Mouse (Mus musculus) retina, adult 2 months (tissue): ENCODE results near the gene Apoa2.

Source experiments
- DNase-seq: peaks from one replicate; pipeline ENCODE4 v3.0.0-alpha.2; 2012; ENCODE audit warnings: low read depth, low spot score

Apoa2 gene

GRCm38 (mm10) chr1:171224857-171225256 lies at the start of gene Apoa2:
Apoa2 (plus strand) TSS chr1:171225054.
- no peak for DNase-seq

- no peak for DNase-seq
These were observed 45.2 kb upstream of the Apoa2 start for GRCm38 (mm10) chr1:171179487-171180171.

GRCm38 (mm10) chr1:171183025-171183424 lies 41.8 kb upstream of the Apoa2 start:
- DNase-seq, result no peak

- DNase-seq, result no peak
These were observed 41.2 kb upstream of the Apoa2 start for GRCm38 (mm10) chr1:171183620-171184019.

GRCm38 (mm10) chr1:171184314-171184713 lies 40.5 kb upstream of the Apoa2 start:
- no peak for DNase-seq

GRCm38 (mm10) chr1:171185655-171186054 lies 39.2 kb upstream of the Apoa2 start:
- DNase-seq, result no peak

- no peak for DNase-seq
These were observed 36.8 kb upstream of the Apoa2 start for GRCm38 (mm10) chr1:171187851-171188700.

GRCm38 (mm10) chr1:171189046-171189445 lies 35.8 kb upstream of the Apoa2 start:
- no peak for DNase-seq

- DNase-seq, result no peak
These were observed 35.3 kb upstream of the Apoa2 start for GRCm38 (mm10) chr1:171189476-171190114.

GRCm38 (mm10) chr1:171190832-171191231 lies 34.0 kb upstream of the Apoa2 start:
- DNase-seq, result no peak

GRCm38 (mm10) chr1:171192283-171192682 lies 32.6 kb upstream of the Apoa2 start:
- DNase-seq, result no peak

GRCm38 (mm10) chr1:171193093-171193840 lies 31.6 kb upstream of the Apoa2 start:
- DNase-seq, result no peak

GRCm38 (mm10) chr1:171193911-171194830 lies 30.7 kb upstream of the Apoa2 start:
- no peak for DNase-seq

GRCm38 (mm10) chr1:171195046-171195822 lies 29.6 kb upstream of the Apoa2 start:
- peak; percentile 30 for DNase-seq

- DNase-seq, result peak; percentile 49
These were observed 28.9 kb upstream of the Apoa2 start, which contains the start of gene Pcp4l1 for GRCm38 (mm10) chr1:171195887-171196397. Pcp4l1 (minus strand) TSS chr1:171196268.

GRCm38 (mm10) chr1:171199532-171199931 lies 25.3 kb upstream of the Apoa2 start:
- DNase-seq, result no peak

- DNase-seq, result no peak
These were observed 24.1 kb upstream of the Apoa2 start for GRCm38 (mm10) chr1:171200769-171201168.

- DNase-seq, result no peak
These were observed 21.2 kb upstream of the Apoa2 start for GRCm38 (mm10) chr1:171203471-171204248.

- no peak for DNase-seq
These were observed 20.6 kb upstream of the Apoa2 start for GRCm38 (mm10) chr1:171204249-171204644.
